Mouse (Mus musculus): Measurements from ENCODE around the gene Rpl29. TPM values are rescaled to one million over a fixed set of nuclear protein-coding genes. Genes with fewer than 3 reads are reported as not detected.

Gene Rpl29
- polyA plus RNA-seq, 1 experiment = 913 TPM

GRCm38 (mm10) chr9:106466721-106467120 is 37.5 kb downstream of the Rpl29 start:
- DNase-seq (ENCODE audit: low read depth) = no peak
- TF ChIP-seq POLR2A (IDR thresholded peaks at IDR 0.05; ENCODE audit: borderline replicate concordance, extremely low read depth, insufficient read depth, insufficient read length, poor library complexity, severe bottlenecking) (no peak), CTCF (IDR thresholded peaks at IDR 0.05; ENCODE audit: borderline replicate concordance, extremely low read depth, insufficient read depth, insufficient read length) (no peak)

- TF ChIP-seq POLR2A (IDR thresholded peaks at IDR 0.05; ENCODE audit: borderline replicate concordance, extremely low read depth, insufficient read depth, insufficient read length, poor library complexity, severe bottlenecking) = no peak
- no peak for TF ChIP-seq CTCF (IDR thresholded peaks at IDR 0.05; ENCODE audit: borderline replicate concordance, extremely low read depth, insufficient read depth, insufficient read length)
- DNase-seq (ENCODE audit: low read depth) = no peak
Measured at GRCm38 (mm10) chr9:106467746-106468145, 38.5 kb downstream of the Rpl29 start.

GRCm38 (mm10) chr9:106469317-106469716 is 40.1 kb downstream of the Rpl29 start:
- no peak for DNase-seq (ENCODE audit: low read depth)
- TF ChIP-seq CTCF (IDR thresholded peaks at IDR 0.05; ENCODE audit: borderline replicate concordance, extremely low read depth, insufficient read depth, insufficient read length) (no peak), POLR2A (IDR thresholded peaks at IDR 0.05; ENCODE audit: borderline replicate concordance, extremely low read depth, insufficient read depth, insufficient read length, poor library complexity, severe bottlenecking) (no peak)

GRCm38 (mm10) chr9:106469776-106470175 is 40.5 kb downstream of the Rpl29 start:
- no peak for DNase-seq (ENCODE audit: low read depth)
- TF ChIP-seq POLR2A (IDR thresholded peaks at IDR 0.05; ENCODE audit: borderline replicate concordance, extremely low read depth, insufficient read depth, insufficient read length, poor library complexity, severe bottlenecking) (no peak), CTCF (IDR thresholded peaks at IDR 0.05; ENCODE audit: borderline replicate concordance, extremely low read depth, insufficient read depth, insufficient read length) (no peak)

DNA sequence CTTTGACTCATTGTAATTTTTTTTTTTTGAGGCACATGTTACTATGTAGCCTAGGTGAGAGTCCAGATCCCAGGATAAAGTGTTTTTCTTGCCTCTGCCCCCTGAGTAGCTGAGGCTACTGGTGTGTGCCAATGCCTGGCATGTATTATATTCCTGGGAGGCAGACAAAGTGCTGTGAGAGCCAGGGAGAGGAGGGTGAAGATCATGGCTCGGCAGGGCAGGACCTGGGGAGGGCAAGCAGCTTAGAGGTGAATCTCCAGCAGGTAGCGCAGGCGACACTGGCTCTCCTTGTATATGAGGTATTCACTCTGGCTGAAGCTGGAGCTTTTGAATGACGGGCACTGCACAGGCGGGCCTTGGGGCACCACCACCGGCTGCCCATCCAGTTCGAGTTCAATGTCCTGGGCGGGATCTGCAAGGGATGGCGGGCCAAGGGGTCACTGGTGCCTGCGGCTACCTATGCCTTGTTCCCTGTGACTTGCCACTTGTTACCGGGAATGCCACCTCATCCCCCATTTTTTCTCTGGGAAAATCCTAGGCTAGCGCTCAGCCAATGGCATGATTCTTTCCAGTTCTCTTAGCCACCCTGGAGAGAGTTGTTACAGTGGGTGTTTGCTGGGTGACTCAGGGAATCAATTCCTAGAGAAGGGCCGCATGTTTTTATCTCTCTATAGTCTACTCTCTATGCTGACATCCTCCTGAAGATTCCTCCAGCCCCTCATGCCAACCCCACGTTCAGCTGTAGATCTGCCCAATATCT is 41.9 kb downstream of the Rpl29 start:
- TF ChIP-seq CTCF (IDR thresholded peaks at IDR 0.05; ENCODE audit: borderline replicate concordance, extremely low read depth, insufficient read depth, insufficient read length) (no peak), POLR2A (IDR thresholded peaks at IDR 0.05; ENCODE audit: borderline replicate concordance, extremely low read depth, insufficient read depth, insufficient read length, poor library complexity, severe bottlenecking) (no peak)
- no peak for DNase-seq (ENCODE audit: low read depth)

GRCm38 (mm10) chr9:106471892-106472291 is 42.6 kb downstream of the Rpl29 start:
- no peak for TF ChIP-seq CTCF (IDR thresholded peaks at IDR 0.05; ENCODE audit: borderline replicate concordance, extremely low read depth, insufficient read depth, insufficient read length)
- TF ChIP-seq POLR2A (IDR thresholded peaks at IDR 0.05; ENCODE audit: borderline replicate concordance, extremely low read depth, insufficient read depth, insufficient read length, poor library complexity, severe bottlenecking) = no peak
- no peak for DNase-seq (ENCODE audit: low read depth)

DNA sequence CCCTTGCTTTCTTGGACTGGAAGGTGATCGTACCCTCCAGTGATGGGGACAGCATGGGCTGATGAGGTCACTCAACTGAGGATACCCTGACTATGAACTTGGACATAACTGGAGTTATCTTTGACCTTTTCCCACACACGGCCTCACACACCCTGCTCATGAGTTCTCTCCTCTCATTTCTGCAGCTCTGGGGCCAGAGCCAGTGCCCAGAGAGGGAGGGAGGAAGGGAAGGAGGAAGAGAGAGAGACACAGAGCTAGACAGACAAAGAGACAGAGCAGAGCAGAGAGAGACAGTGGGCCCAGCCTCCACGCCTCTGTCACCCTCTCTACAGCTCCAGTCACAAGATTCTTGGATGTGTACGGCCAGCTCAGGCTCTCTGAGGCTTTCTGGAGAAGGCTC is 43.1 kb downstream of the Rpl29 start:
- DNase-seq (ENCODE audit: low read depth) = no peak
- no peak for TF ChIP-seq POLR2A (IDR thresholded peaks at IDR 0.05; ENCODE audit: borderline replicate concordance, extremely low read depth, insufficient read depth, insufficient read length, poor library complexity, severe bottlenecking)
- no peak for TF ChIP-seq CTCF (IDR thresholded peaks at IDR 0.05; ENCODE audit: borderline replicate concordance, extremely low read depth, insufficient read depth, insufficient read length)

DNA sequence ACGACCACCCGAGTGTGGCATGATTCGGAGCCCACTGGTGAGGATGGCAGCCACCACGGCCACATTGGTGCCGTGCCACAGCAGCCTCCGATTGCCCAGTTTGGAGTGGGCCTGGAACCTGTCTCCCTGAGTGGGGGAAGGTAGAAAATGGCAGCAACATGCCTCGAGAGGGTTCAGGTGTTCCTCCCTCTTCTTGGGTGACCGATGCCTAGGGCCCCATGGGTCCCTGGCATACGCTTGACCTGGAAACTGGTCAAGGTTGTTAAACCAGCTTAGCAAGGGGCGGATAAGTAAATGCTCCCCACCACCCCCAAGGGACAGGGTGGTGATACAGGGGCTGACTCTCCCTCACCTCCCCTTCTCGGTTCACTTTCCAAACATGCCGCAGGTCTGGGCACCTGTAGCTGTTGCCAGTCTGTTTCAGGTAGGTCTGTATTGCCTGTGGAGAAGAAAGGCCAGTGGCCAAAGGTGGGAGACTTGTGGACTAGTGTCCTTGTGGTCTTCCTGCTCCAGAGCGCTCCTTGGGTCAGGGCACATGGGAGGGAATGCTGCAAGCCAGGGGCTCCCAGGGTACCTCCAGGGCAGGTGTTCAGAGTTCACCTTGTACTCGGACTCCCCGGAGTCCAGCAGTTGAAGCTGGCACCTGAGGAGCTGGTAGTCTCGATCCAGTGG is 44.0 kb downstream of the Rpl29 start:
- no peak for TF ChIP-seq POLR2A (IDR thresholded peaks at IDR 0.05; ENCODE audit: borderline replicate concordance, extremely low read depth, insufficient read depth, insufficient read length, poor library complexity, severe bottlenecking)
- no peak for TF ChIP-seq CTCF (IDR thresholded peaks at IDR 0.05; ENCODE audit: borderline replicate concordance, extremely low read depth, insufficient read depth, insufficient read length)
- DNase-seq (ENCODE audit: low read depth) = no peak

DNA sequence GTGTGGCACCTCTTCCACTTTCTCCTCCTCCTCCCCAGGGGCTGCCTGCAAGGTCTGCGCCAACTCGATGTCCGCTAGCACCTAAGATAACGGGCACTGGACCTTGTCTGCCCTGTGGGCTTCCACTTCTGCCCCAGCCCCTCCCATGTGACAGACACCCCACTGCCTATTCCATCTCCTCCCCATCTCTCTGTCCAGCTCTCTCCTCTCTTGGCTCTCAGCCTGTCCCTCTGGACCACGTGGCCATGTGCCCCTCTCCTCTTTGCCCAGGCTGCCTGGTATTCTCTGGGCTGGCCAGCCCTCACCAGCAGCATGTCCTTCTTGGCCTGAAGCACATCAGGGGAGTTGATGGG is 44.5 kb downstream of the Rpl29 start:
- TF ChIP-seq POLR2A (IDR thresholded peaks at IDR 0.05; ENCODE audit: borderline replicate concordance, extremely low read depth, insufficient read depth, insufficient read length, poor library complexity, severe bottlenecking) = no peak
- TF ChIP-seq CTCF (IDR thresholded peaks at IDR 0.05; ENCODE audit: borderline replicate concordance, extremely low read depth, insufficient read depth, insufficient read length) = no peak
- no peak for DNase-seq (ENCODE audit: low read depth)

DNA sequence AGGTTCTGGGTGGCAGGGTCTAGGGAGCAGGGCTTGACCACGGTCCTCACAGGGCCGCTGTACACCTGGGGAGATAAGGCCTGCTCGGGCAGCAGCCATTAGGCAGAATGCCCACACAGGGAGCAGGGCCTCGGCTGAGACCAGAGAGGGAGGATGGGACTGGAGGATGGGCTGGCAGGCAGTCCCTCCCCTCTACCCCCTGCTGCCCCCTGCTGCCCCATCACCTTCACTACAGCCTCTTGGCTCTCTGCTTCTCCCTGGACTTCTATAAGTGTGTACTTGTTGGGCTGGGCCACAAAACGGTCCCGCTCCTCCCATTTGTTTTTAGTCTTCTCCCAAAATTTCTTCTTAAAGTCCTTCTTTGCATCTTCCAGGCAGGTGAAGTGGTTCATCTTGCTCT is 45.2 kb downstream of the Rpl29 start:
- peak; percentile 78 for TF ChIP-seq CTCF (IDR thresholded peaks at IDR 0.05; ENCODE audit: borderline replicate concordance, extremely low read depth, insufficient read depth, insufficient read length)
- TF ChIP-seq POLR2A (IDR thresholded peaks at IDR 0.05; ENCODE audit: borderline replicate concordance, extremely low read depth, insufficient read depth, insufficient read length, poor library complexity, severe bottlenecking) = no peak
- peak; percentile 80 for DNase-seq (ENCODE audit: low read depth)

DNA sequence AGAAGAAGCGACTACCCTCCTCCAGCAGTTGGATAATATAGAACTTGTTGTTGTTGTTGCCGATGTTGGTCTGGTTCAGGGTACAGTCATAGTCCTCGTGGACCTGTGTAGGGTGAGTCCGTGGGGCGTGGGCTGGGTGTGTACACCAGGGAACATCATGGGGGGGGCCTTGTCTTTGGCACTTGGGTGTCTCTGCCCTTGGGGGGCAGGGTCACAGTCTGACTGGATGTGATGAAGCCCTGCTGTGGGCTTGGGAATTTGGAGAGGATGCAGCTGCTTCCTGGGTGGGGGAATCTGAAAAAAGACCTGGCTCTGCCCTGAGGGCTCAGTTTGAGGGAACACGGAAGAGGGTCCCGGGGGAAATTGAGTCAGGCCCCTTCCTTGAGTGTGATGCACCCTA is 45.8 kb downstream of the Rpl29 start:
- TF ChIP-seq POLR2A (IDR thresholded peaks at IDR 0.05; ENCODE audit: borderline replicate concordance, extremely low read depth, insufficient read depth, insufficient read length, poor library complexity, severe bottlenecking) = no peak
- TF ChIP-seq CTCF (IDR thresholded peaks at IDR 0.05; ENCODE audit: borderline replicate concordance, extremely low read depth, insufficient read depth, insufficient read length) = no peak
- no peak for DNase-seq (ENCODE audit: low read depth)

DNA sequence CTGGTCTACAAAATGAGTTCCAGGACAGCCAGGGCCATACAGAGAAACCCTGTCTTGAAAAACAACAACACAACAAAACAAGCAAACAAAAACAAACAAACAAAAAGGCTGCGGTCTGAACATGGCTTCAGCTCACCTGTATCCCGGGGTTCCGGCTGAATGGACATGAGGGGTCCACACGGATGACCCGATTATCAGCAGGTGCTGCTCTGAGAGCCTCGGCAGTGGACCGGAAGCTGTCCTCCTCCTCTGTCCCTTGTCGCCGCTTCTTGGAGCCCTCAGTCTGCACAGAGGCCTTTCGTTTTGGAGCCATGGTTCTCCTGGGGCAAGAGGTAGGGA is 46.4 kb downstream of the Rpl29 start, which contains the start of gene Rrp9:
Gene Rrp9, plus strand, starts transcription at position 301 of the 339 bp plus-strand sequence.
- TF ChIP-seq CTCF (IDR thresholded peaks at IDR 0.05; ENCODE audit: borderline replicate concordance, extremely low read depth, insufficient read depth, insufficient read length) = no peak
- no peak for DNase-seq (ENCODE audit: low read depth)

Data from brain, embryonic 14.5 days (tissue).